Mouse (Mus musculus) E14TG2a.4 (cell line): ENCODE results near the gene Trdmt1.
A peak's percentile ranks its signal among the peaks of the same experiment; 100 is the strongest.

Experiments used
- H3K27me3 ChIP-seq: 2 replicates; pipeline ENCODE4 v1.6.1; 2014; ENCODE audit warnings: low read length, control low read depth; ENCODE audit not compliant: insufficient read depth
- H3K36me3 ChIP-seq: 2 replicates; pipeline ENCODE4 v1.6.1; 2014; ENCODE audit warnings: low read length, control low read depth; ENCODE audit not compliant: insufficient read depth
- H3K4me1 ChIP-seq: replicated peaks from 2 replicates; pipeline ENCODE4 v1.6.1; 2014; ENCODE audit warnings: low read depth, low read length, control low read depth
- H3K4me3 ChIP-seq: replicated peaks from 2 replicates; pipeline ENCODE4 v1.5.1; 2014; ENCODE audit warnings: mild to moderate bottlenecking, low read length
- H3K9me3 ChIP-seq: 2 replicates; pipeline ENCODE4 v1.6.1; 2014; ENCODE audit warnings: low read length, control low read depth
- CTCF ChIP-seq: conservative IDR thresholded peaks from 2 replicates; pipeline ENCODE4 v1.5.1; 2014; ENCODE audit warnings: low read length
- NANOG ChIP-seq: IDR thresholded peaks from 2 replicates; pipeline ENCODE4 v1.6.1; 2014; ENCODE audit warnings: borderline replicate concordance, low read length, mixed read lengths
- POU5F1 ChIP-seq: IDR thresholded peaks from 2 replicates; pipeline ENCODE4 v1.6.1; 2014; ENCODE audit warnings: low read length, borderline replicate concordance

Trdmt1 gene

DNA sequence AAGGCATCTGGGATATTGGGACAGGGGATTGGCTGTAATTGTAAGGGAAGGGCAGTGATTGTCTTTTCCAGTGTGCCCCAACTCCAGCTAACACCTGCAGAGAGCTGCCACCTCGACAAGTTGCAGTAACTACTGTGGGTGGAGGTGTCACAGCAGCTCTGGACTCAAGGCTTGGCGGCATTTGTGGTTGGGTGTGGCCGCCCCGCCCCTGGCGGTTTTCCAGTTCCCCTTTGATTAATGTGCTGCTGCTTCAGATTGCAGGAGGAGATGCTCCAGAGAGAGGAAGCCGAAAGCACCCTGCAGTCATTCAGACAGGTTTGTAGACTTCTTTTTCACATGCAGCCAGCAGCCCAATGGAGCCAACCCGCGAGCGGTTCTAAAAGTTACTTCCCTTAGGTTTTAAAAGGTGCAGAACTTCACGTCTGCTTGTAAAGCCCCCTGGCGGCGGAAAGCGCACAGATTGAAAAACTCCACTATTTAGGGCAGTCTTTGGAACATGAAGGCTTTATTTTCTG lies 30.9 kb upstream of the Trdmt1 start:
- no peaks in the 10 kb centered on the region for H3K9me3 ChIP-seq
- peaks cover 57% of the 10 kb centered on the region for H3K4me1 ChIP-seq
- peaks cover 38% of the 10 kb centered on the region for H3K36me3 ChIP-seq
- TF ChIP-seq POU5F1: no peak
- peak; percentile 54 for TF ChIP-seq CTCF
- no peak for TF ChIP-seq NANOG
- no peaks in the 10 kb centered on the region for H3K27me3 ChIP-seq
- peak overlapping the region; percentile 85 for H3K4me3 ChIP-seq

GRCm38 (mm10) chr2:13574801-13575150 lies 30.3 kb upstream of the Trdmt1 start:
- no peak for TF ChIP-seq NANOG
- Histone ChIP-seq H3K36me3 (peaks cover 33% of the 10 kb centered on the region), H3K4me1 (peaks cover 60% of the 10 kb centered on the region), H3K27me3 (no peaks in the 10 kb centered on the region), H3K9me3 (no peaks in the 10 kb centered on the region), H3K4me3 (peak overlapping the region; percentile 85)

- TF ChIP-seq POU5F1: no peak
- TF ChIP-seq NANOG: no peak
- no peak for TF ChIP-seq CTCF
- Histone ChIP-seq H3K27me3 (no peaks in the 10 kb centered on the region), H3K4me3 (peak overlapping the region; percentile 85), H3K4me1 (peaks cover 60% of the 10 kb centered on the region), H3K36me3 (peaks cover 27% of the 10 kb centered on the region), H3K9me3 (no peaks in the 10 kb centered on the region)
Measured at GRCm38 (mm10) chr2:13574066-13574800, 29.8 kb upstream of the Trdmt1 start.

- TF ChIP-seq POU5F1: no peak
- no peak for TF ChIP-seq CTCF
- TF ChIP-seq NANOG: no peak
- H3K36me3 ChIP-seq: peaks cover 22% of the 10 kb centered on the region
- peaks cover 64% of the 10 kb centered on the region for H3K4me1 ChIP-seq
- H3K4me3 ChIP-seq: peak within 1 kb of the TSS; percentile 85
- no peaks in the 10 kb centered on the region for H3K9me3 ChIP-seq
- H3K27me3 ChIP-seq: no peaks in the 10 kb centered on the region
Measured at GRCm38 (mm10) chr2:13573408-13574065, 29.1 kb upstream of the Trdmt1 start, which contains the start of gene Vim. TSS of gene Vim (plus strand) at chr2:13573927.

GRCm38 (mm10) chr2:13572647-13573407 lies 28.4 kb upstream of the Trdmt1 start:
- Histone ChIP-seq H3K4me1 (peaks cover 60% of the 10 kb centered on the region), H3K9me3 (no peaks in the 10 kb centered on the region), H3K4me3 (peak overlapping the region; percentile 85), H3K36me3 (peaks cover 16% of the 10 kb centered on the region), H3K27me3 (no peaks in the 10 kb centered on the region)
- TF ChIP-seq CTCF (no peak), NANOG (no peak), POU5F1 (no peak)

- peaks cover 60% of the 10 kb centered on the region for H3K4me1 ChIP-seq
- TF ChIP-seq NANOG (peak; percentile 56; the same call in 1 of the 2 replicates), POU5F1 (no peak)
- no peaks in the 10 kb centered on the region for H3K9me3 ChIP-seq
- H3K36me3 ChIP-seq: peaks cover 12% of the 10 kb centered on the region
- H3K4me3 ChIP-seq: peak overlapping the region; percentile 35; the same call in 1 of the 2 replicates
- no peaks in the 10 kb centered on the region for H3K27me3 ChIP-seq
Measured at GRCm38 (mm10) chr2:13572101-13572553, 27.7 kb upstream of the Trdmt1 start.

DNA sequence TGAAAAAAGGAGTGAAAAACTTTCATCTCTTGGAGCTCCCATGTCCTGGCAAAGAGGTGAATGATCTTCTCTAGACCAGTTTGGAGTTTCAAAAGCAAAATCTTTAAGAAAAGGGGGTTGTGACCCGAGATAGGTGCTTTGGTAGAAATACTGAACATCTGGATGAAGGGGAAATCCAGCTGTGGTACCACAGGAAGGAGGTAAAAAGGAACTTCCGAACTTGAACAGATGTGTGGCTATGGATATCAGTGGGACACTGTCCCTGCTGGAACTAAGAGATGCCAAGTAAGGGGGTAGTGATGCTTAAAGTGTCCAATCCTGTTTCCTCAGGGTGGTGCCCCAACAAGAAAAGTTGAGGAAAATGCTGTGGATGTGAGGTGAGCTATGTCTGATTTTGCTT lies 25.7 kb upstream of the Trdmt1 start:
- TF ChIP-seq NANOG (no peak), CTCF (no peak)
- H3K9me3 ChIP-seq: no peaks in the 10 kb centered on the region
- H3K4me1 ChIP-seq: peaks cover 47% of the 10 kb centered on the region
- no peaks in the 10 kb centered on the region for H3K27me3 ChIP-seq
- no peak overlapping the region for H3K4me3 ChIP-seq
- H3K36me3 ChIP-seq: no peaks in the 10 kb centered on the region

- Histone ChIP-seq H3K9me3 (no peaks in the 10 kb centered on the region), H3K4me1 (0 out of 2 replicates have a peak, but pooled peaks cover 4% of the 10 kb centered on the region), H3K36me3 (no peaks in the 10 kb centered on the region), H3K27me3 (no peaks in the 10 kb centered on the region), H3K4me3 (no peak overlapping the region)
- TF ChIP-seq CTCF (no peak), NANOG (no peak)
Measured at GRCm38 (mm10) chr2:13560396-13560795, 15.9 kb upstream of the Trdmt1 start.

DNA sequence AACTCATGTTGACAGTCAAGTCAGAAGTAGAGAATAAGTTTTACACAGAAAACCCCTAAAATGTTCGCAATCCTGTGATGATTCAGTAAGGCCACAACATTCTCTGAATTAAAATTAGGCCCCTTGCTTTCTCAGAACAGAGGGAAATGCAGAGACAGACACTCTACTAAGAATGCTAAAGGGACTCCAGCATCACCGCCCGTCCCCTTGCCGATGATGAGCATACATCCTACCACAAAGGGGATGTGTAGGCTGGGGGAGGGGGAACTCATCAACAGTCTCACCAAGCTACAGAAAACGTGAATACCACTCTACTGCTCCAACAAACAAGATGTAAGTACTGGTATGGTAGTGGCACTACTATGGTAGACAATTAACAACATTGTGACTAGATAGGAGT lies 15.3 kb upstream of the Trdmt1 start:
- Histone ChIP-seq H3K4me3 (no peak overlapping the region), H3K27me3 (no peaks in the 10 kb centered on the region), H3K9me3 (no peaks in the 10 kb centered on the region), H3K4me1 (0 out of 2 replicates have a peak, but pooled peaks cover 4% of the 10 kb centered on the region), H3K36me3 (no peaks in the 10 kb centered on the region)
- TF ChIP-seq NANOG (no peak), CTCF (no peak), POU5F1 (no peak)
